Mouse (Mus musculus) CH12.LX (cell line): ENCODE results near the gene Hist1h3i. TPM values are rescaled to one million over a fixed set of nuclear protein-coding genes. Genes with fewer than 3 reads are reported as not detected.
"Not testable (repeated sequence)": the region's sequence is repeated elsewhere in the genome, so short reads cannot be mapped to it uniquely, and the experiment has no call there.

Experiments used
- DNase-seq: peaks from one replicate; pipeline ENCODE4 v3.0.0-alpha.2; 2013; ENCODE audit errors: extremely low read depth
- H3K27ac ChIP-seq: 2 replicates; pipeline ENCODE4 v1.5.1; 2012; ENCODE audit warnings: low read depth, mild to moderate bottlenecking, control low read depth, moderate library complexity; ENCODE audit not compliant: insufficient read depth
- H3K27me3 ChIP-seq: replicated peaks from 2 replicates; pipeline ENCODE3; 2012; ENCODE audit warnings: inconsistent platforms
- H3K36me3 ChIP-seq, 2 experiments: replicated peaks in 1 of 2; 2 replicates each; pipeline versions ENCODE3 to v1.6.1; 2012; ENCODE audit warnings: inconsistent platforms in 1 of 2, low read length in 1 of 2, mild to moderate bottlenecking in 1 of 2, mixed read lengths in 1 of 2, moderate library complexity in 1 of 2; ENCODE audit not compliant: control insufficient read depth in 1 of 2, insufficient read depth in 1 of 2
- H3K4me1 ChIP-seq, 2 experiments: 2 replicates each; pipeline ENCODE4 v1.6.1; 2012; ENCODE audit warnings: inconsistent platforms in 1 of 2, moderate library complexity in 1 of 2; ENCODE audit not compliant: insufficient read depth in 2 of 2, control insufficient read depth in 1 of 2
- H3K4me2 ChIP-seq: 2 replicates; pipeline ENCODE4 v1.6.1; 2012; ENCODE audit warnings: low read depth, mild to moderate bottlenecking, control low read depth; ENCODE audit not compliant: poor library complexity, insufficient read depth, severe bottlenecking
- H3K4me3 ChIP-seq, 3 experiments: fragments of 150-350 bp in 1 of 3; sonication (generic) in 1 of 3; replicated peaks in 1 of 3; 2 replicates each; pipeline versions ENCODE3 to v1.5.1; 2011 to 2012; ENCODE audit warnings: low read depth in 2 of 3, low read length in 2 of 3, mild to moderate bottlenecking in 2 of 3, moderate library complexity in 2 of 3, control low read depth in 1 of 3, improper control_type of control experiment in 1 of 3, inconsistent platforms in 1 of 3, mixed read lengths in 1 of 3; ENCODE audit not compliant: poor library complexity in 1 of 3
- H3K79me2 ChIP-seq: replicated peaks from 2 replicates; pipeline ENCODE4 v1.6.1; 2012; ENCODE audit warnings: mild to moderate bottlenecking, moderate library complexity; ENCODE audit not compliant: control insufficient read depth, poor library complexity, insufficient read depth, severe bottlenecking; ENCODE audit errors: extremely low read depth
- H3K9ac ChIP-seq: 2 replicates; pipeline ENCODE4 v1.6.1; 2012; ENCODE audit warnings: low read depth, mild to moderate bottlenecking, control low read depth, moderate library complexity; ENCODE audit not compliant: insufficient read depth
- H3K9me3 ChIP-seq: replicated peaks from 2 replicates; pipeline ENCODE3; 2012; ENCODE audit warnings: low read length, inconsistent platforms, mixed read lengths
- CHD1 ChIP-seq: IDR thresholded peaks from 2 replicates; pipeline ENCODE4 v1.6.1; 2012; ENCODE audit warnings: low read depth, low read length, improper control_type of control experiment, inconsistent platforms
- CHD2 ChIP-seq: IDR thresholded peaks from 2 replicates; pipeline ENCODE4 v1.6.1; 2011; ENCODE audit warnings: low read length, improper control_type of control experiment
- E2F4 ChIP-seq: IDR thresholded peaks from 2 replicates; pipeline ENCODE4 v1.6.1; 2011; ENCODE audit warnings: low read depth, low read length, improper control_type of control experiment; ENCODE audit not compliant: insufficient replicate concordance
- ETS1 ChIP-seq: conservative IDR thresholded peaks from 2 replicates; pipeline ENCODE4 v1.6.1; 2012; ENCODE audit warnings: low read depth, mild to moderate bottlenecking, inconsistent platforms, low read length, improper control_type of control experiment, moderate library complexity
- HCFC1 ChIP-seq: IDR thresholded peaks from 2 replicates; pipeline ENCODE4 v1.6.1; 2012; ENCODE audit warnings: low read depth, mild to moderate bottlenecking, inconsistent platforms, low read length, improper control_type of control experiment
- IRF4 ChIP-seq: IDR thresholded peaks from 2 replicates; pipeline ENCODE4 v1.6.1; 2014; ENCODE audit warnings: low read depth, mild to moderate bottlenecking, inconsistent platforms, low read length, improper control_type of control experiment
- JUN ChIP-seq: IDR thresholded peaks from 2 replicates; pipeline ENCODE4 v1.6.1; 2011; ENCODE audit warnings: low read depth, mild to moderate bottlenecking, low read length, improper control_type of control experiment, moderate library complexity; ENCODE audit not compliant: insufficient read depth
- KAT2A ChIP-seq: IDR thresholded peaks from 2 replicates; pipeline ENCODE4 v1.6.1; 2012; ENCODE audit warnings: low read length, improper control_type of control experiment, inconsistent platforms; ENCODE audit not compliant: insufficient replicate concordance
- MAX ChIP-seq: IDR thresholded peaks from 2 replicates; pipeline ENCODE4 v1.6.1; 2011; ENCODE audit warnings: low read length, improper control_type of control experiment
- MXI1 ChIP-seq: IDR thresholded peaks from 2 replicates; pipeline ENCODE4 v1.6.1; 2011; ENCODE audit warnings: mild to moderate bottlenecking, low read depth, low read length, improper control_type of control experiment
- MYC ChIP-seq: IDR thresholded peaks from 2 replicates; pipeline ENCODE4 v1.6.1; 2011; ENCODE audit warnings: low read depth, mild to moderate bottlenecking, improper control_type of control experiment, low read length
- NELFE ChIP-seq: IDR thresholded peaks from 2 replicates; pipeline ENCODE4 v1.6.1; 2011; ENCODE audit warnings: low read depth, low read length, improper control_type of control experiment
- NRF1 ChIP-seq: IDR thresholded peaks from 2 replicates; pipeline ENCODE4 v1.6.1; 2014; ENCODE audit warnings: low read depth, mild to moderate bottlenecking, inconsistent platforms, low read length, improper control_type of control experiment, moderate library complexity
- POLR2A ChIP-seq: IDR thresholded peaks from 2 replicates; pipeline ENCODE4 v1.6.1; 2011; ENCODE audit warnings: low read depth, mild to moderate bottlenecking, improper control_type of control experiment, low read length
- POLR2AphosphoS2 ChIP-seq: IDR thresholded peaks from 2 replicates; pipeline ENCODE4 v1.6.1; 2011; ENCODE audit warnings: low read depth, low read length, improper control_type of control experiment
- RAD21 ChIP-seq: IDR thresholded peaks from 2 replicates; pipeline ENCODE4 v1.6.1; 2011; ENCODE audit warnings: low read depth, mild to moderate bottlenecking, low read length, improper control_type of control experiment, moderate library complexity
- SMC3 ChIP-seq: IDR thresholded peaks from 2 replicates; pipeline ENCODE4 v1.6.1; 2011; ENCODE audit warnings: low read depth, low read length, improper control_type of control experiment
- TBP ChIP-seq: conservative IDR thresholded peaks from 2 replicates; pipeline ENCODE4 v1.6.1; 2011; ENCODE audit warnings: low read depth, low read length, improper control_type of control experiment
- UBTF ChIP-seq: IDR thresholded peaks from 2 replicates; pipeline ENCODE4 v1.6.1; 2012; ENCODE audit warnings: low read depth, mild to moderate bottlenecking, inconsistent platforms, low read length, improper control_type of control experiment, moderate library complexity
- dilution Hi-C: fragments of 300-500 bp; cut with MboI; formaldehyde crosslinking; loops from 2 replicates; pipeline ENCODE4 v1.14.3; 2020; ENCODE audit warnings: low sequenced_read_pairs; ENCODE audit not compliant: extremely low pct_unique_long_range_greater_than_20kb, extremely low pct_ligation_motif_present
- in situ Hi-C: fragments of 300-500 bp; cut with MboI; formaldehyde crosslinking; loops from 3 replicates; pipeline ENCODE4 v1.14.3; 2019; ENCODE audit warnings: low sequenced_read_pairs, low pct_ligation_motif_present, low pct_unique_long_range_greater_than_20kb, mixed read lengths
- polyA plus RNA-seq: library from polyadenylated mRNA; unstranded; fragments of >175 nt; gene quantifications from 2 replicates; pipeline ENCODE4 v1.2.1, GENCODE M21; 2012; ENCODE audit warnings: low read depth; ENCODE audit not compliant: insufficient read length
- total RNA-seq, 2 experiments: library from RNA; depleted of rRNA; stranded (reverse); fragments of 300-350 nt in 1 of 2; fragments of >200 nt in 1 of 2; gene quantifications; 2 replicates each; pipeline ENCODE4 v1.2.3; 2012 to 2014

The Hist1h3i gene
- total and polyA plus RNA-seq, 3 experiments, result 14.3 to 797 (median 21.2) TPM

DNA sequence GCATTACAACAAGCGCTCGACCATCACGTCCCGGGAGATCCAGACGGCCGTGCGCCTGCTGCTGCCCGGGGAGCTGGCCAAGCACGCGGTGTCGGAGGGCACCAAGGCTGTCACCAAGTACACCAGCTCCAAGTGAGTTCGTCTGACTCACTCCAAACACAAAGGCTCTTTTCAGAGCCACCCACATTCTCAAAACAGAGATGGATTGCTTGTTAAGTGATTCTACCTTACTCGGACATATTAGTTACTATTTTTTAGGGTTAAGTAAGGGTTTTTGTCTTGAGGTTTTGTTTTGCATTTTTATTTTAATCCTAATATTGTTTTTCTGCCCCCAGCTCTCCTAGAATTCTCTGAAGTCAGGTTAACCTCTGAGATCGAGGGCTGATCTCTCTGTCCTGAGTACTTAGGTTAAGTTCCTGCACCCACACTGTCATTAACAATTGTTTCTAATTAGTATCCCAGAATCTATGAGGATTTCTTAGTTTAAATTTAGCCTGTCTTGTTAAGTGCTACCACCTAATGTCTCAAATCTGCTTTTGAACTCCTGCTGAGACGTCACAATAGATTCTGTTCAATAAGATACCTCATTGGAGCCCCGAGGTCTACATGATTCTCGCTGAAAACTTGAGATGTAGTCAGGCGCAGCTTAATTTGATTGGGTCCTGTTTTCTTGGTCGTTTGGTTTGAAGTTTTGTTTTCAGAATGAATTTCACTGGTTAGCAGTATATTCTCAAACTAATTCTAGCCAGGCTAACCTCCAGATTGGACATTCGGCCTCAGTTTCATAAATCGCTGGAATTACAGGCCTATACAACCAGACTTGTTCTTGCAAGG lies 4.8 kb upstream of the Hist1h3i start (continued):
- TF ChIP-seq SMC3, result no peak
- no peak for TF ChIP-seq RAD21
- TF ChIP-seq POLR2A, result peak; percentile 65
- no peak for TF ChIP-seq ETS1
- peak; percentile 93 for TF ChIP-seq CHD1
- TF ChIP-seq IRF4, result no peak
- peak; percentile 58; the same call in 1 of the 2 replicates for TF ChIP-seq NELFE
- TF ChIP-seq MXI1, result 0 out of 2 replicates have a peak, but pooled peaks have one; percentile 10
- TF ChIP-seq MYC, result peak; percentile 25; the same call in 1 of the 2 replicates
- no peak for TF ChIP-seq JUN
- TF ChIP-seq KAT2A, result no peak

DNA sequence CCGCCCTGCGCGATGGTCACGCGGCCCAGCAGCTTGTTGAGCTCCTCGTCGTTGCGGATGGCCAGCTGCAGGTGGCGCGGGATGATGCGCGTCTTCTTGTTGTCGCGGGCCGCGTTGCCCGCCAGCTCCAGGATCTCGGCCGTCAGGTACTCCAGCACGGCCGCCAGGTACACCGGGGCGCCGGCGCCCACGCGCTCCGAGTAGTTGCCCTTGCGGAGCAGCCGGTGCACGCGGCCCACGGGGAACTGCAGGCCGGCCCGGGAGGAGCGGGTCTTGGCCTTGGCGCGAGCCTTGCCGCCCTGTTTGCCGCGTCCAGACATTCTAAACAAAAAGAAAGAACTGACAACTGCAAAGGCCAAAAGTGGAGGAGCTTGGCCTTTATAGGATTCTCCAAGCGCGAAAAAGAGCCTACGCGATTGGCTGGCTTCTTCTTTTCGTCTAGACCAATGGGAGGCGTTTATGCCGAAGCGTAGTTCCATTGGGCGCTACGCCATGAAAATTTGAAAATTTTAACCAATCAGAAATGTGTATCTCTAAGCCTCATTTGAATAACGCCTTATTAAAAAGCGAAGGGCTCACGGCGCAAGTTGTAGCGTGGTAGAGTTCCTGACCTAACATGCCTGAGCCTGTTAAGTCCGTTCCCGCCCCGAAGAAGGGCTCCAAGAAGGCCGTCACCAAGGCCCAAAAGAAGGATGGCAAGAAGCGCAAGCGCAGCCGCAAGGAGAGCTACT lies 3.9 kb upstream of the Hist1h3i start, which contains the start of the genes Hist1h2an and Hist1h2bp:
TSS of gene Hist1h2an (minus strand) at position 320 of the 731 bp plus-strand sequence.
TSS of gene Hist1h2bp (plus strand) at position 563 of the 731 bp plus-strand sequence.
- H3K27me3 ChIP-seq, dilution Hi-C loops, H3K9me3 ChIP-seq, H3K36me3 ChIP-seq, H3K79me2 ChIP-seq, in situ Hi-C loops: not testable (repeated sequence)
- TF ChIP-seq POLR2AphosphoS2 (peak; percentile 3; the same call in 1 of the 2 replicates), E2F4 (peak; percentile 94), CHD2 (peak; percentile 91), POLR2A (peak; percentile 87), TBP (peak; percentile 99), NELFE (peak; percentile 49), CHD1 (peak; percentile 89; the same call in 1 of the 2 replicates), HCFC1 (peak; percentile 50; the same call in 1 of the 2 replicates), MXI1 (peak; percentile 15; the same call in 1 of the 2 replicates), MYC (peak; percentile 33; the same call in 1 of the 2 replicates), NRF1 (peak; percentile 68), UBTF (0 out of 2 replicates have a peak, but pooled peaks have one; percentile 64), MAX (peak; percentile 58)
- peak within 1 kb of the TSS; percentile 78 for H3K9ac ChIP-seq
- peak within 1 kb of the TSS; percentile 88 for H3K4me2 ChIP-seq
- peaks cover 0 to 32% of the 10 kb centered on the region in 2 experiments; a peak in 3 of 4 replicates for H3K4me1 ChIP-seq
- H3K4me3 ChIP-seq, result peak within 1 kb of the TSS; percentile 2 to 57 (median 37)
- DNase-seq, result peak; percentile 97
- H3K27ac ChIP-seq, result peak within 1 kb of the TSS; percentile 92
